Mouse (Mus musculus) bone marrow macrophage, adult 2 months (primary cell): ENCODE data around the gene Opn4.

Experiments used
- CTCF ChIP-seq: IDR thresholded peaks from 2 replicates; pipeline ENCODE4 v1.5.1; 2012; ENCODE audit warnings: low read depth, mild to moderate bottlenecking, low read length, moderate library complexity
- POLR2A ChIP-seq: IDR thresholded peaks from 2 replicates; pipeline ENCODE4 v1.6.1; 2012; ENCODE audit warnings: mild to moderate bottlenecking, low read depth, low read length, borderline replicate concordance

GRCm38 (mm10) chr14:34615082-34615481, 15.1 kb upstream of the Opn4 start:
- no peak for TF ChIP-seq CTCF
- TF ChIP-seq POLR2A: no peak
